Mouse (Mus musculus): ENCODE measurements around the gene Gmps.

Gmps gene

DNA sequence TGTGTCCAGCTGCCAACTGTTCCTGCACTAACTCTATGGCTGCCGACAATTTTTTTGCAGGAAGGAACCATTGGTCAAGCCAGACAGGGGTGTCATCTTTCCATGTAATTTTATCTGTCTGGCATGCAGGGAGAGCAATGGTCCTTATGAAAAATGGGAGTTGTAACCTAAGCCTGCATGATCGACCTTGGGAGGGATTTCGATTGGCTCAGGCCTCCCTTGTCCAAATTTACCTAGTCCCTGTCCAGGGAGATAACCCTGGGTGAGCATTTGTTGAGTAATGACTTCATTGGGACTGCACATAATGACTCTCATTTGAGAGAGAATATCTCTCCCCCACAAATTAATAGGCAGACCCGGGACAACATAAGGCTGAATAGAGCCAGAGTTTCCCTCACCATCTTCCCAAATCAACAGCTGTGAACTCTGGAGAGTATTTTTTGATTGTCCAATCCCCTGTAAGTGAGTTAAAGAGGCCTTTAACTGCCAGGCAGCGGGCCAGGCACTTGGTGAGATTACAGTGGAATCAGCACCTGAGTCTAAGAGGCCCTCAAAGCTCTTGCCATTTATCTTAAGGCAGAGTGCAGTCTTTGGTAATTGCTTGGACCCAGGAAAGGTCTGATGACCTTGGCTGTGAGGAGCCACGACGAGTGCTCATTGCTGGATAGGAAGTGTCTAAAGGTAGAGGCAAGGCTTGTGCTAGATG lies 62.4 kb downstream of the Gmps start:
- in situ Hi-C loops (cut with MboI; ENCODE audit: low pct_unique_long_range_greater_than_20kb in 1 of 2, low sequenced_read_pairs in 2 of 2, unreplicated experiment in 1 of 2) = no loop called here

- in situ Hi-C loops (cut with MboI; ENCODE audit: low pct_unique_long_range_greater_than_20kb in 1 of 2, low sequenced_read_pairs in 2 of 2, unreplicated experiment in 1 of 2) = no loop called here
Measured at GRCm38 (mm10) chr3:64039818-64040784, 64.2 kb downstream of the Gmps start.

Measured in mouse embryonic stem cell (cell line).